Mouse (Mus musculus): ENCODE results near the gene Myo1e. TPM values are rescaled to one million over a fixed set of nuclear protein-coding genes. Genes with fewer than 3 reads are reported as not detected.

Myo1e gene
- polyA plus RNA-seq, 1 experiment from 2014 or later = 9.0 TPM

DNA sequence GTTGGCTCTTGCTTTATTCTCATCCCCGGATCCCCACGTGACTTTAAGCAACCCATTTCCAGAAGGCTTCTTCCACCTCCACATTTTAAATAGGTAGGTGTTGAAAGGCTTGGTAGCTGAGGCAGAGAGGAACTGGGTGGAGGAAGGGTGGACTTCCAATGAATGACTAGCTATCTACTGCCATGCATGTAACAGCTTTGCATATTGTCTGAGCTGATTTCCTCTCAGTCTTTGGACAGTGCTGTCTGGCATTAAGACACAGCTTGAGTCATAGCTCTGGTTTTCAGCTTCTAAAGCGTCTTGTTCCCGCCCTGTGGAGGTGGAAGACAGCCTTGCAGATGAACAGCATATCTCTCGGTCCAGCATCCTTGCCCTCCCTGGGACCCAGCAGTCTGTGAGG is 54.5 kb downstream of the Myo1e start:
- H3K4me1 ChIP-seq (replicated peaks) = peaks cover 23% of the 10 kb centered on the region
- no peak overlapping the region for H3K27ac ChIP-seq (replicated peaks)
- no peak overlapping the region for H3K9ac ChIP-seq
- no peak for ATAC-seq (ENCODE audit: low FRiP score, low read depth)
- H3K36me3 ChIP-seq = no peaks in the 10 kb centered on the region
- no peaks in the 10 kb centered on the region for H3K9me3 ChIP-seq
- WGBS = 79% methylated on average over 5 of the region's 5 CpGs
- no peaks in the 10 kb centered on the region for H3K27me3 ChIP-seq
- H3K4me2 ChIP-seq = no peak overlapping the region
- no peak overlapping the region for H3K4me3 ChIP-seq

GRCm38 (mm10) chr9:70263134-70263533 is 56.0 kb downstream of the Myo1e start:
- no peak overlapping the region for H3K4me2 ChIP-seq
- peaks cover 19% of the 10 kb centered on the region for H3K4me1 ChIP-seq (replicated peaks)
- no peak for ATAC-seq (ENCODE audit: low FRiP score, low read depth)
- no peaks in the 10 kb centered on the region for H3K27me3 ChIP-seq
- no peak overlapping the region for H3K9ac ChIP-seq
- WGBS = 65% methylated on average over 8 of the region's 8 CpGs
- H3K4me3 ChIP-seq = no peak overlapping the region
- no peaks in the 10 kb centered on the region for H3K9me3 ChIP-seq
- no peaks in the 10 kb centered on the region for H3K36me3 ChIP-seq
- H3K27ac ChIP-seq (replicated peaks) = no peak overlapping the region

DNA sequence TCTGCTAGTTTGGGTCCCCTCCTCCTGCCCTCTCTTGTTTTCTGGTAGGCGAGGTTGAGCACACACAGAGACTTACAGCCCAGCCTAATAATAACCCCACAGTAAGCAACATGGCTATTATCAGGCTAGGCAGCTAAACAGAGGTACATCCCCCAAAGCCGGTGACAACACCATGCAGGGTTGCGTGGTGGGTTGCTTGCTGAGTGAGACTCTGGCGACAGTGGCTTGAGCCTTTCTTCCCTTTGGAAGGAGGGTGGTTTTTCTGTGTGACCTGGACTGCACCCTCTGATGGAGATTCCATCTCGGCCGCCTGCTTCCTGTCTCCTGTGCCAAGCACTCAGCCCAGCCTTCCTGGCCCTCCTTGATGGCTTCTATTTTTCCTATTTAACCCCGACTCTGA is 56.6 kb downstream of the Myo1e start:
- peaks cover 18% of the 10 kb centered on the region for H3K4me1 ChIP-seq (replicated peaks)
- no peaks in the 10 kb centered on the region for H3K36me3 ChIP-seq
- no peaks in the 10 kb centered on the region for H3K27me3 ChIP-seq
- no peak for ATAC-seq (ENCODE audit: low FRiP score, low read depth)
- H3K4me2 ChIP-seq = no peak overlapping the region
- H3K9me3 ChIP-seq = no peaks in the 10 kb centered on the region
- no peak overlapping the region for H3K27ac ChIP-seq (replicated peaks)
- H3K9ac ChIP-seq = no peak overlapping the region
- no peak overlapping the region for H3K4me3 ChIP-seq
- WGBS = 44% methylated on average over 7 of the region's 7 CpGs

DNA sequence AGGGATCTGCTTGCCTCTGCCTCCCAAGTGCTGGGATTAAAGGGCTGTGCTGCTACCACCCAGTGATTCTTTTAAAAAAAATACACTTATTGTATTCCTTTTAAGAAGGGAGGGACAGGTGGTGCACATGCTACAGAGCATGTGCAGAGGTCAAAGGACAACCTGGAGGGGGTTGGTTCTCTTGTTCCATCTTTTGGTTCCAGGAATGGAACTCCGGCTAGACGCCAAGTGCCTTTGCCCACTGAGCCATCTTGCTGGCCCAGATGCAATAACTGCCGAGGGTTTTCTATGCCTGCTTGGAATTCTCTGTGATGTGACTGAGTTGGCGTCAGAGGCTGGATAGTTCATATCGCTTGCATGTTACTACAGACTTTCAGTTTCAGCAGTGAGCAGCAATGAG is 58.4 kb downstream of the Myo1e start:
- Histone ChIP-seq H3K36me3 (no peaks in the 10 kb centered on the region), H3K27ac (replicated peaks) (no peak overlapping the region), H3K4me2 (no peak overlapping the region), H3K4me1 (replicated peaks) (peaks cover 18% of the 10 kb centered on the region), H3K9me3 (no peaks in the 10 kb centered on the region), H3K27me3 (no peaks in the 10 kb centered on the region), H3K9ac (no peak overlapping the region), H3K4me3 (no peak overlapping the region)
- no peak for ATAC-seq (ENCODE audit: low FRiP score, low read depth)
- 76% methylated on average over 5 of the region's 5 CpGs for WGBS

GRCm38 (mm10) chr9:70266186-70266585 is 59.0 kb downstream of the Myo1e start:
- Histone ChIP-seq H3K4me1 (replicated peaks) (peaks cover 18% of the 10 kb centered on the region), H3K27ac (replicated peaks) (no peak overlapping the region), H3K9me3 (no peaks in the 10 kb centered on the region), H3K27me3 (no peaks in the 10 kb centered on the region), H3K9ac (no peak overlapping the region), H3K36me3 (no peaks in the 10 kb centered on the region), H3K4me3 (no peak overlapping the region), H3K4me2 (no peak overlapping the region)
- no peak for ATAC-seq (ENCODE audit: low FRiP score, low read depth)
- 96% methylated on average over 2 of the region's 2 CpGs for WGBS

DNA sequence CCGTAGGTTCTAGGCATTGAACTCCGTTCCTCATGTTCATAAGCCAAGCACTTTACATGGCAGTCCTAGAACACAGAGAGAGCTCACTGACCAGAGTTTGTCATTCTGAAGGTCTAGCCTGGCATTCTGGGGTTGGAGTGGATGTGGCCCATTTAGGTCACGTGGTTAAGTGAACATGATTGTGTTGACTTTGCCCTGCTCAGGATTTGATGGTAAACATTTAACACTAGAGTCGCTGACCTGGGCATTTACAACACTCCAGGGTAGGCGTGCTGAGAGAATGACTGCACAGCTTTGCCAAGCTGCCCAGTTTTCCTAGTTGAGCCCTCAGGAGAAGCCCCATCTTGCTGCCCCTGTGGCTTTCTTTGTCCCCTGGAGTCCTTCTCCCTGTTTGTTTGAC is 60.0 kb downstream of the Myo1e start:
- 92% methylated on average over 5 of the region's 5 CpGs for WGBS
- Histone ChIP-seq H3K9ac (no peak overlapping the region), H3K4me2 (no peak overlapping the region), H3K4me3 (no peak overlapping the region), H3K36me3 (no peaks in the 10 kb centered on the region), H3K9me3 (no peaks in the 10 kb centered on the region), H3K27me3 (no peaks in the 10 kb centered on the region), H3K4me1 (replicated peaks) (peaks cover 15% of the 10 kb centered on the region), H3K27ac (replicated peaks) (no peak overlapping the region)
- no peak for ATAC-seq (ENCODE audit: low FRiP score, low read depth)

GRCm38 (mm10) chr9:70269349-70269748 is 62.2 kb downstream of the Myo1e start:
- H3K4me2 ChIP-seq = no peak overlapping the region
- no peaks in the 10 kb centered on the region for H3K9me3 ChIP-seq
- whole genome bisulfite sequencing = 28% methylated on average over 10 of the region's 10 CpGs
- H3K27ac ChIP-seq (replicated peaks) = peak overlapping the region; percentile 43; the same call in 1 of the 2 replicates
- no peak overlapping the region for H3K4me3 ChIP-seq
- no peaks in the 10 kb centered on the region for H3K27me3 ChIP-seq
- H3K9ac ChIP-seq = no peak overlapping the region
- H3K36me3 ChIP-seq = no peaks in the 10 kb centered on the region
- ATAC-seq (ENCODE audit: low FRiP score, low read depth) = no peak
- H3K4me1 ChIP-seq (replicated peaks) = no peaks in the 10 kb centered on the region

GRCm38 (mm10) chr9:70270468-70270867 is 63.3 kb downstream of the Myo1e start:
- H3K9me3 ChIP-seq = no peaks in the 10 kb centered on the region
- 88% methylated on average over 4 of the region's 4 CpGs for WGBS
- no peak for ATAC-seq (ENCODE audit: low FRiP score, low read depth)

DNA sequence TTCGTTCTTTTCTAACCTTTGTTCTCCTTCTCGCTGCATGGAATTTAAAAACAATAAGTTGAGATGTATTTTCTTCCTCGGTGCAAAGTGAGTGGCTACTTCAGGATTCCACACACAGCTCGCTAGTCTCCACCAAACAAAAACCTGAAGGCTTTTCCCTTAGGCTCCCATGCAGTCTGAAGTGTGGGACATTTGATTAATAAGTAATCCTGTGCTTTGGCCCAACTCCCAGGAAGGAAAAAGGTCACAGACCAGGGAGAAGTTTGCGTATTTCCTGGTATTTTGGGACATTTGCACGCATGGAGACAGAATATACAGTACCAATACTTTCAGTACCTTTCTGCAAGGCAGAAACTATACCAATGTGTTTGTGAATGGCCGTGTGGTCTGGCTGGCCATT is 64.0 kb downstream of the Myo1e start:
- no peak for ATAC-seq (ENCODE audit: low FRiP score, low read depth)
- Histone ChIP-seq H3K27ac (replicated peaks) (no peak overlapping the region), H3K4me3 (no peak overlapping the region), H3K4me2 (no peak overlapping the region), H3K36me3 (no peaks in the 10 kb centered on the region), H3K9ac (no peak overlapping the region), H3K4me1 (replicated peaks) (no peaks in the 10 kb centered on the region), H3K9me3 (no peaks in the 10 kb centered on the region), H3K27me3 (no peaks in the 10 kb centered on the region)
- 62% methylated on average over 7 of the region's 7 CpGs for WGBS

More at GRCm38 (mm10) chr9:70270468-70270867, 63.3 kb downstream of the Myo1e start:
- no peak overlapping the region for H3K27ac ChIP-seq (replicated peaks)
- H3K4me1 ChIP-seq (replicated peaks) = no peaks in the 10 kb centered on the region
- no peak overlapping the region for H3K9ac ChIP-seq
- no peak overlapping the region for H3K4me3 ChIP-seq
- H3K36me3 ChIP-seq = no peaks in the 10 kb centered on the region
- no peaks in the 10 kb centered on the region for H3K27me3 ChIP-seq
- H3K4me2 ChIP-seq = no peak overlapping the region

DNA sequence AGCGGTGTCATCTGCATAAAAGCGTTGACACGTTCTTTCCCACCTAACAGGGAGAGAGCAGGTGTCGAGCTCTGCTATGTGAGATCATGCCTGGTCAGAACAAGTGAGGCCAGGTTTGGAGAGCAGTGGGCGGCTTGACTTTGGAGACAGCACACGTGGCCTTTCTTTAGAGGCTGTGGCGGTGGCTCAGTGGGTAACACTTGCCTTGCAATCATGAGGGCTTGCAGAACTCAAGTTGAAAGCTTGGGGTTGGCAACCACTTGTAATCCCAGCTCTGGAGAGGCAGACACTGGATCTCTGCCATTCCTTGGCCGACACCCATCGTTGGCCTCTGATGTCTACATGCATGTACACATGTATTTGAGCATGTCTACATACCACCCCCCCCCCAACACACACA is 64.5 kb downstream of the Myo1e start:
- ATAC-seq (ENCODE audit: low FRiP score, low read depth) = no peak
- H3K4me1 ChIP-seq (replicated peaks) = no peaks in the 10 kb centered on the region
- H3K27me3 ChIP-seq = no peaks in the 10 kb centered on the region
- 96% methylated on average over 9 of the region's 9 CpGs for WGBS
- H3K4me3 ChIP-seq = no peak overlapping the region
- no peak overlapping the region for H3K9ac ChIP-seq
- H3K9me3 ChIP-seq = no peaks in the 10 kb centered on the region
- H3K27ac ChIP-seq (replicated peaks) = no peak overlapping the region
- H3K36me3 ChIP-seq = no peaks in the 10 kb centered on the region
- H3K4me2 ChIP-seq = no peak overlapping the region

DNA sequence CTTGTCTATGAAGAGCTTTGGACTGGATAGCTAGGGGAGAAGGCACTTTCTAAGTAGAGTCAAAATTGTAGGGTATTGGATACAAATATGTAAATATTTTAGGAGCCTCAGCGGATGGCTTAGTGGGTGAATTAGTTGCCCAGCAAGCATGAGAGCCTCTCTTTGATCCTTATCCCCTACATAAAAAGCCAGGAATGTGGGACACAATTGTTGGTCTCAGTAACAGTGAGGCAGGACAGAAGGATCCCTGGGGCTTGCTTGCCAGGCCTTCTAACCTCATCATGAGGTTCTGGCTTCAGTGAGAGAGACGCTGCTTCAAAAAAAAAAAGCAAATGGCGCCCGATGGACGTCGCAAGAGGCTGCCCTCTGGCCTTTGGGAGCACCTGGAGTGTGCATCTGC is 66.9 kb downstream of the Myo1e start:
- no peak for ATAC-seq (ENCODE audit: low FRiP score, low read depth)
- Histone ChIP-seq H3K4me3 (no peak overlapping the region), H3K4me2 (no peak overlapping the region), H3K27ac (replicated peaks) (no peak overlapping the region), H3K27me3 (no peaks in the 10 kb centered on the region), H3K9ac (no peak overlapping the region), H3K4me1 (replicated peaks) (no peaks in the 10 kb centered on the region), H3K9me3 (no peaks in the 10 kb centered on the region), H3K36me3 (no peaks in the 10 kb centered on the region)
- WGBS = 88% methylated on average over 6 of the region's 6 CpGs

DNA sequence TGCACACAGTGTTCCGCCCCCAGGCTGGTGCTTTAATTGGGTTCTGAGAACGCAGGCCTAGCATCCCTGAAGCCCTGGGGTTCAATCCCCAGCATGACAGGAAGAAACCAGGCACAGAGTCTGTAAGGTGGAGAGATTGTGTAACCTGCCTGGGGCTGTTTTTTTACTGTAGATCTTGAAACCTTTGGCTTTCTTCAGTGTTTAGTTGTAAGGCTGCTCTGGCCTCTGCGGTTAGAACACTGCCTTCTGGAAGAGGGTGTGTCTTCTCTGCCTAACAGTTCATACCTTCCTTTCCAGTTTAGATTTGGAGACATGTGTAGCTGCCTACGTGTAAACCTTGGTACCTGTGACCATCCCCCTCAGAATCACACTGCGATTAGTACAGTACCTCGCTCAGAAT is 67.3 kb downstream of the Myo1e start:
- no peaks in the 10 kb centered on the region for H3K4me1 ChIP-seq (replicated peaks)
- no peaks in the 10 kb centered on the region for H3K9me3 ChIP-seq
- no peak overlapping the region for H3K4me3 ChIP-seq
- 96% methylated on average over 6 of the region's 6 CpGs for WGBS
- ATAC-seq (ENCODE audit: low FRiP score, low read depth) = no peak
- no peak overlapping the region for H3K27ac ChIP-seq (replicated peaks)
- H3K4me2 ChIP-seq = no peak overlapping the region
- no peaks in the 10 kb centered on the region for H3K27me3 ChIP-seq
- no peak overlapping the region for H3K9ac ChIP-seq
- no peaks in the 10 kb centered on the region for H3K36me3 ChIP-seq

DNA sequence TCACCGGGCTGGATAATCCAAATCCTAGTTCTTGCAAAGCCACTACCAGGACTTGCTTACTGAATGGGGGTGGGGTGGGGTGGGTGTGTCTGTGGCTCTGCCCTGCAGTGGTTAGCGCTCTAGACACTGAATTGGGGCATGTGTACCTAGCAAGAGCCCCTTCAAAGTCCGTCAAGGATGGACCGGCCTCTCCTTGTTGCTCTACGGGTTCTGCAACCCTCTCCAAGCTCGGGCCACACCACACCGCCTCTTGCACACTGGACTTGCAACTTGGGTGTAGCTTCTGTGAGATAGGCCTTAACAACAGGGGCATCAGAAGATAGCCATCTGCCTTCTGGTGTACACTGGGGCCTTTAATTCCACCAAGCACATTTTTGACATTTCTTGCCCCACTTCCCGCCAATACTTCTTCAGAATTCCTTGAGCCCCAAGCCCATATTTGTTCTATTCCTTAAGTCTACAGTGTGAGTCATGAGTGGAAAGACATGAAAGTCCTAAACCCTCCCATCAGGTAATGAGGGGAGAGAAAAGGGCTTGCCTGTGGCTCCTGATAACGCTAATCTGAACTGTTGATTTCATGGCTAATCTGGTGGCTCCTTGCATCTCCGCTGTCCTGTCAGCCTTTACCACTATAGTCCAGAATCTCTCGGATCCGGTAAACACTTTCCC is 67.9 kb downstream of the Myo1e start:
- 96% methylated on average over 12 of the region's 12 CpGs for WGBS
- Histone ChIP-seq H3K4me1 (replicated peaks) (no peaks in the 10 kb centered on the region), H3K27ac (replicated peaks) (no peak overlapping the region), H3K9ac (no peak overlapping the region), H3K27me3 (no peaks in the 10 kb centered on the region), H3K4me2 (no peak overlapping the region), H3K36me3 (no peaks in the 10 kb centered on the region), H3K9me3 (no peaks in the 10 kb centered on the region), H3K4me3 (no peak overlapping the region)
- ATAC-seq (ENCODE audit: low FRiP score, low read depth) = no peak

Measured in hindbrain, embryonic 15.5 days (tissue).